Mouse (Mus musculus): ENCODE measurements around the gene Anapc15.

GRCm38 (mm10) chr7:101906696-101907095 is 43.2 kb downstream of the Anapc15 start:
- TF ChIP-seq POLR2A (IDR thresholded peaks at IDR 0.05; ENCODE audit: extremely low read depth, insufficient read depth, low read length) (no peak), CTCF (IDR thresholded peaks at IDR 0.05; ENCODE audit: extremely low read depth, insufficient read depth, low read length) (no peak)
